Mouse (Mus musculus): ENCODE measurements around the gene Pde4d. TPM values are rescaled to one million over a fixed set of nuclear protein-coding genes. Genes with fewer than 3 reads are reported as not detected.
A peak's percentile ranks its signal among the peaks of the same experiment; 100 is the strongest.

Pde4d gene
- total RNA-seq, 2 experiments from 2014 or later: 284 to 289 TPM

DNA sequence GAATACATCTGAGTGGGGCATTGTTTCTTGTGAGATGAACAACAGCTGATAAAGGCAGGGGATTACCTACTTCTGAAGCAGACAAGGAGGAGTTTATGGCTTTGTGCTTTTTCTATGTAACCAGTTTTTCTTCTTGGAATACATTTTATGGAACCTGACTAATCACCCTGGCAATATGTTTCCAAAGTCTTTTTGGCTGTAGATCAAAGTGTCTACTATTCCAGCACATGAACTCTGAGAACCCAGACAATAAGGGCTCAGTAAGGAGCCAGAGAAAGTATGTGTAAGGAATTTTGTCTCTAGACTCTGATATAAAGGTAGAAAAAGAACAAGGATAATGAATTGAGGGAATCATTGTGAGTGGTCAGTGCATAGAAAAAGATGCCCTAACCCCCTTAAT lies 40.1 kb downstream of the Pde4d start:
- no peak for DNase-seq (ENCODE audit: low spot score)

DNA sequence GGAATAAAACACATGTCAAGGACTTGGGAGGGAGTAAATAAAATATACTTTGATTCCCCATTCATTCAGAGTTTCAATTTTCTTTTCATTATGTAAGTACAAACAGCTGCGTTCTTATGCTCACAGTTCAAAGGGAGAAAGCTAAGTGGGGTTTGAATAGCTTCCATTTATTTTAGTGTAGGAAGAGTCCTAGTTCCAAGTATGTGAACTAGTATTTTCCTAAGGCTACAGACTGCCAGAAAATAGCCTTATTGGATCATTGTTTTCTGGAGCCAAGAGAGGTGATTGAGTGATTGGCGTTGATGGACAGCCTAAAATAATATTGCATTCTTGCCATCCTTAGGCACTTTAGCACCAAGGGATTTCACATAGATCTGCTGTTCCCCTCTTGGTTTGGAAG lies 41.1 kb downstream of the Pde4d start:
- no peak for DNase-seq (ENCODE audit: low spot score)

DNA sequence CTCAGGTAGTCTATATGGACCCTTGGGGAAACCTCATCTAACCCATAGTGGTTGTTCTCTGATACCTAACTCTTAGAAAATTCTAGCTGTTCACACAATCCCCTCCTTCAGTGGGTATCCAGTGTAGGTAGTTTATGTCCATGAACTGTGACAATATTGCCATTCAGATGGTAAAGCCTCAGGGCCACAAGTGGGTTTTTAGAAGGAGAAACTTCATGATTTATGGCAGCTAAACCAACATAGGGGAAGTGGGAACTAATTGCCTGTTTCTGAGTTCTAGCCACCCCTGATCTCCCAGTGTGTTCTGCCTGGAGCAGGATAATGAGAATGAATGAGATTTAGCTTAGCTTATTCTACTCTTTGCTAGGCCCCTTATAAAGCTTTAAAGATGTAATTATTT lies 43.1 kb downstream of the Pde4d start:
- no peak for DNase-seq (ENCODE audit: low spot score)

DNA sequence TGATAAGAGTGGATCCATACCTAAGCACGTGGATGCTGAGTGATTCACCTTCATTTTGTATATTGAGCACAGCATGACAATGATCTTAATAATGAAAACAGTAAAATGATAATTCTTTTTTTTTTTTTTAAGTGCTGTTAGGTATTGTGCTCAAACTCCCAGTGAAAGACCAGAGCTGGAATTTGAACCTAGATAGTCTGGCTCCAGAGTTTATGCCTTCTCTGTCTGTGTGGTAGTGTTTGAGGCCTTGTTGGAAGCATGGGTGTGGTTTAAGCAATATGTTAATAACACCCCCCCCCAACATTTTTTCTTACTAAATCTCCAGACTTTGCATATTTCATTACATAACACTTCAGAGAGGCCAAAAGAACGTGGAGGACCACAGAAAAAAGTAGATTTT lies 44.6 kb downstream of the Pde4d start:
- no peak for DNase-seq (ENCODE audit: low spot score)

DNA sequence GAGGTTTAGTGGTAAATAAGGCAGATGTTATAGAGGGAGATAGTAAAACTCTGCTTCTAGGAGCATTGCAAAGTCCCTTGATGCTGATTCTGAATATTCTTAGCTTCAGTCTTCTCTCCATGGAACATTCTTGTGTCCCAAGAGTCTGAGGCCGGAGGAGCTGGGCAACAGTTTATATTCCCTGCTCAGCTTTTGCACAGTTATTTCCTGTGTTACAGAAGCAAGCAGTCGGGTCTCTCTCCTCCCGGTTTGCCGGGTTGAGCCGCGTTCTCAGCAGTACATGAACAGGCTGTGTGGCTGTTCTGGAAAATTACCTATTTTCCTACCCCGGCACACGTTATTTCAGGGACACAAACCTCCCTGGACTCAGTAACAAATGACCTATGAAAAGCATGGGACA lies 48.0 kb downstream of the Pde4d start:
- DNase-seq (ENCODE audit: low spot score): no peak

DNA sequence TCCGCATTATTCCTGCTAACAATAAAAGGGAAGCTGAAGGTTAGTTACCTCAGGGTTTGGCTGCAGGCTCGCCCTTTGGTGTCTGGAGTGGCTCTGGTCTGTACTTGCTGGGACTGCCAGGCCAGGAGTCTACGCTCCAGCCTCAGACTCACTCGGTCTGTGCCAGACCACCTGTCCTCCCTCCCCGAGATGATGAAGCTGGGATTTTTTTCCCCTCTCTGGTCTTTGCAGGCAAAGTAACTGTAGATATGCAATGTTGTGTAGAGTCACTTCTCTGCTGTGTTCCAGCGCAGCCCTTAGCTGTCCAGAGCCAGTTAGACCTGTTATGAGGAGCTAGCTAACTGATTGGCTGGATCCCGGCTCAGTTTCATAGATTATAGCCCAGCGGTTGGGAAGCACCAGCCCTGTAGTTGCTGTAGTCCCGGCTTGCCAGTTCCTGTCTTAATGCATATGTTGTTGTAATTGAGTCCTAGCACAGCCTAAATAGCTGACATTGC lies 48.5 kb downstream of the Pde4d start:
- no peak for DNase-seq (ENCODE audit: low spot score)

DNA sequence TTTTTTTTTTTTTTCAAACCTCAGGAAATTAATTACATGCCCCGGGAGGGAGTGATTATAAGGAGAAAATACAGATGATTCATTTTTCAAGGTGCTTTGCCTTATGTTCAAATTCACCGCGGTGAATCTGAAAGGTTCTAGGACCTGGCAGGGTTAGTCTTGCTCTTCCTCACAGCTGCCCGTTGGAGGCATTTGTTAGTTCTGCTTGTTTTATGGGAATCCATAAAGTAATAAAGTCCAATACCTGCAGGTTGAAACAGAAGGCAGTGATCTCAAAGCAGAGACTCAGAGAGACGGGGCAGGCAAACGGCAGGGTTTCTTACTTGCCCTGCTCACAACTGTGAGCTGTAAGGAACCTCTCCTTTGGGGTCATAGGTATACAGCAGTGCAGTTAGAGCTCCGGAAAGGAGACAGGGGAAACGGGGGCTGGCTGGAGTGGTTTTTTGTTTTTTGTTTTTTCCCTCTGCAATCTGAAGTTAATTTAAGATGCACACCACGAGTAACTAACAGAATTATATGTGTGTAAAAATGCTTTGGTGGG lies 49.1 kb downstream of the Pde4d start:
- no peak for DNase-seq (ENCODE audit: low spot score)

DNA sequence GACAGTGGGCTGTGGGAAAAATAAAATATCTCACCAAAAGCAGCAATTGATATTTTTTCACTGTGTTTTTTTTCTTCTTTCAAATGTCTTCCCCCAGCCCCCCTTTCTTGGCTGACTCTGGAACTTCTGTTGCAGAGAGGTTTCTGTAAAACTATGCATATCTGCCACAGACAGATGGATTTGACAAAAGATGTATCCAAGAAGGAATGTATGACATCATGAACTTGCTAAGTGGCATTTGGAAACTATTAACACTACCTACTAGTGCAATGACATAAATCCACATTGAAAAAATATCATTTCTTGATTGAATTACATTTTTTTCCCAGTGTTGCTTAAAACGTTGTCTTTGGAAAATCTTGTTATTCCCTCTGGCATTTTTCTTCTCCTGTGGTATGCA lies 51.6 kb downstream of the Pde4d start:
- DNase-seq (ENCODE audit: low spot score): no peak

DNA sequence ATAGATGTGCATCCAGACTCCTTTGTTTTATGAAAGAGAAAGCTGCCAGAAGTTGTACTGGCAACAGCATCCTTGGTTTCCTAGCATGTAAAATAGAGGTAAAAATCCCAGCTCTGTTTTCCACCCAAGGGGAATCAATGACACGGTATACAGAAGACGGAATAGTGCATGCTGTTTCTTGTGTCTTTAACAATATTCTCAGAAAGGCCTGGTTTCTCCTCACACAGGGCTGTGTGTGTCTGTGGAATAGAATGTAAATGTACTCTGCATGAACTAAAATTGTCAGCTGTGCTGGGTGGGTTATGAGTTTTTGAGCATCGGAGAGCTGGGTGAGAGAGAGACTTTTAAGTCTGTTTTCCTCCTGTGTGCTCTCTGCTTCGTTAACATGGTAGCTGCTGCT lies 74.8 kb downstream of the Pde4d start:
- DNase-seq (ENCODE audit: low spot score): no peak

DNA sequence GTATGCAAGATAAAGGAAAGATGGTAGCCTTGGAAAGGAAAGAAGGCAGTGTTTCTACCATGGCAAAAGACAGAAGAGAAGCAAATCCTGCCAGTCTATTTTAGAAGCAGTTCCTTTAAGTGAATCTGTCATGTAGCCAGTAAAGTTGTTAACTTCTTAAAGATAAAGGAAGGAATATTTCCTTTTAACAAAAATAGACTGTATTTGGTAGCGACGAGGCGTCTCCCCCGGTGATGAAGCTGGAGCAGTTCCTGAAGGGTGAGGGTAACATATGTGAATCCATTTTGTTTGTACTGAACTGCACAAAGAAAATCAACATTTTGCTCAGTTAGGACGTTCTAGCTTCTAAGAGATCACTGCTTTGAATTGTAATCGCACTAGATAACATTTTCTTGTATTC lies 75.2 kb downstream of the Pde4d start:
- no peak for DNase-seq (ENCODE audit: low spot score)

DNA sequence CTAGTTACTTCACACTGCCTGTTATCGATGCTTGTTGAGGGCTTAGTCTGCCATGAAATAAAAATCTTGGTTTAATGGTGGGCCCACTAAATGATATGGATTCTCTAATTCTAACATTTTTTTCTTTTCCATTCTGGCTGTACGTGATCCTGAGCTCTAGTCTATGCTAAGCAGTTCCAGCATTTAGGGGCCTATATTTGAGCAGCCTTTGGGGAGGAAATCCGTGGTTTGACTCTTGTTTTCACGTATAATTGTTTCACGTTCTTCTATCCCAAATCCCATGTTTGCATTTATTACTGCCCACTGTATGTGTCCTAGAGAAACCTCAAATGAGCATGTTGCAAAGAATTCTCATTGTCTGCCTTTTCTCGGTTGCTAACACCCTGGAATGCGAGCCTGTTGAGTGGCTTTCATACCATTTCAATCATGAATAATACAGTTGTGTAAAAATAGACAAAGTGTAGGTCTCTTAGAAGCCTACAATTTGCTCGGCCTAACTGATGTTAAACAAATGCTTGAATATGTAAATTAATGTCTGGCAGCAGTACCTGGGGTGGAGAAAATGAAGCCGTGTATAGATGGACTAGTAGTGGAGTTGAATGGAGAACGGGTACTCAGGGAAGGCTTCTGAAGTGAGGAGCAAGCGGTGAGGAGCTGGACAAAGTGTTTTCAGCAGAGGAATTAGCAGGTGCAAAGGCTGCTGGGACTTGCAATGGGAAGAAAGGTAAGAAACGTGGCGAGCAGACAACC lies 76.7 kb downstream of the Pde4d start:
- no peak for DNase-seq (ENCODE audit: low spot score)

DNA sequence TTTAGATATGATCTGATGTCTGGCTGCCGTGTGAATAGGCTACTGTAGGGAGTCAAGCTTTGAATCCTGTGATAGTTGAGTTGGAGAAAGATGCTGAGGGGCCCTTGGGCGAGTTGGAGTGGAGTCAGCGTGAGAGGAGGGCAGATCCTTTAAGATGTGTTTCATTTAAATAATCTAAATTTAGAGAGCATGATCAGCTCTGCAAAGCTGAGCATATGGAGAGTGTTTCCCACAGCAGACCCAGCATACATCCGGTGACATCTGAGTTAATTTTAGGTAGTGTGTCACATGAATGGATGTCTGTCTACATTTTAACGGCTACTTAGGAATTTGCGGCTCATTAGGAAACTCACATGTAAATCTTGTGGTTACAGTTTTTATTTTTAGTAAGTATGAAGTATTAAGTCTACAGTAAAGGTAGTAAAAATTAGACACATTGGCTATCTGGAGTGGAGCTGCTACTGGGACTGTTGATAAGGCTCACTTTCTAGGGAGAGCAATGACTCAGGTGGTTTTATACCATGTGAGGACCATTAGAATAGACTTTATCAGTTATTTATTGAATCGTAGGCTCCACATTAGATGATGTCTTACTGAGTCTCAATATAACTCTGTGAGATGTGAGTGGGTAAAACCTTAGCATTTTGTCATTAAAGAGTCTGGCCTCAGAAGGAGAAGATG lies 77.5 kb downstream of the Pde4d start:
- DNase-seq (ENCODE audit: low spot score): no peak

DNA sequence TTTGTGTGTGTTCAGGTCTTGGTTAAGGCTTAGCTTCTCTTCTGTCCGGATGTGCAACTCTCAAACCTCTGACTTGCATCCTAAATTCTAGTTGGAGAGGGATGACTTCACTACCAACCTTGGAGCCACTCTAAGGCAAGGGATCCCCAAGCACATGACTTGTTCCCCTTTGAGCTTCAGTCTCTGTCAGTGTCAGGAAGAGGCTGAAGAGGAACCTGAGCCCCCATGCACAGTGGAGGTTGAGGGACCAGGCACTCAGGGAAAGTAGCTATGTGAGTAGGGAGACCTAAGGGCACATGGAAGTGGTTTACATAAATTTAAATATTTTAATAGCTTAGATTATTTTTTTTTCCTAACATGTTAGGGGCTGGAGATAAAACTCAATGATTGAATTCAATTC lies 78.6 kb downstream of the Pde4d start:
- DNase-seq (ENCODE audit: low spot score): no peak

DNA sequence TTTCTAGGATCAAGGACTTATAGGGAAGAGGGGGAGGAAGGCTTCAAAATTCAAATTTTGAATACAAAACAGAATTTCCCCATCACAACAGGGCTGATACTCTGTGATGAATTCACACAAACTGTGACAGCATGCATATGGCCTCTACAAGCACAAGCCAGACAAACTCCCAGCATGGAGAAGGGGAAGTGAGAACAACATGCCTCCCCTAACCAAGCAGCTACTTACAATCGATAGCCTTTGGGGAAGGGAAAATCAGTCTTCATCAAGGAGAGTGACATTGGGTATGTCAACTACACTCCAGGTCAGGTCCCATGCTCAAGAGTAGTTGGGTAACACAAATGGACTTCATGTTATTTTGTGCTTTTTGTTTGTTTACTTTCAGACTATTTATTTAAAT lies 83.1 kb downstream of the Pde4d start:
- DNase-seq (ENCODE audit: low spot score): no peak

DNA sequence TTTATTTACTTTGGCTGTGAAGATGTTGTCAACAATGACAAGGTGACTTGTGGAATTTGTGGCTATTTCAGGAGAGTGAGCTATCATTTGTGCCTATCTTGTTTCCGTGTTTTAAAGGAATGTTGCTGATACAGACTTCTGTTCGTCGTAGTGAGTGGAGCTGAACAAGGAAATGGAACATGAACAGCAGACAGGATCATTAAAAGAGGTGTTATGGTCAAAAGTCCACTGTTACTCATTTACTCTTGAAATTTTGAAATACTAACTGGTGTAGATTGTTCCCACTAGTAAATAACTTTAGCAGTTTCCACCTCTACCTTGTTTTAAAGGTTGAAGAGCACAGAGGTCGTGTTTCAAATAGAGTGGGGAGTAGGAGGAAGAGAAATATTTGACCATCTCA lies 86.7 kb downstream of the Pde4d start:
- DNase-seq (ENCODE audit: low spot score): no peak

DNA sequence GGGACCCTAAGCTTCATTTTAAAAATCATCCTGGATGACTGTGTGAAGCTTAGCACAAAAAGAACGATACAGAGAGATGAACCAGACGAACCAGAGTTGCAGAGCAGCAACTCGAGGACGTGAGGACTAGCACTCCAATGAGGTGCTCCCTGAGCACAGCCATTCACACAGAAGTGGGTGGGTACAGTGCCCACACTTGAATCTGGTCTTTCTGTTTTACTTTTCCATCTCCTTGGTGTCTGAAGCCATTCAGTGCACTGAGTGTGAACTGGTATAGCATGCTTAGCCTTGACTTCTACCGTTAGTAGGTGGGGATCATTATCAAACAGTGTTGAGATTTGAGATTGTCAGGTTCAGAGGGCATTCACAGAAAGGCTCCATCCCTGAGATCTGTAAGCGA lies 87.2 kb downstream of the Pde4d start:
- no peak for DNase-seq (ENCODE audit: low spot score)

DNA sequence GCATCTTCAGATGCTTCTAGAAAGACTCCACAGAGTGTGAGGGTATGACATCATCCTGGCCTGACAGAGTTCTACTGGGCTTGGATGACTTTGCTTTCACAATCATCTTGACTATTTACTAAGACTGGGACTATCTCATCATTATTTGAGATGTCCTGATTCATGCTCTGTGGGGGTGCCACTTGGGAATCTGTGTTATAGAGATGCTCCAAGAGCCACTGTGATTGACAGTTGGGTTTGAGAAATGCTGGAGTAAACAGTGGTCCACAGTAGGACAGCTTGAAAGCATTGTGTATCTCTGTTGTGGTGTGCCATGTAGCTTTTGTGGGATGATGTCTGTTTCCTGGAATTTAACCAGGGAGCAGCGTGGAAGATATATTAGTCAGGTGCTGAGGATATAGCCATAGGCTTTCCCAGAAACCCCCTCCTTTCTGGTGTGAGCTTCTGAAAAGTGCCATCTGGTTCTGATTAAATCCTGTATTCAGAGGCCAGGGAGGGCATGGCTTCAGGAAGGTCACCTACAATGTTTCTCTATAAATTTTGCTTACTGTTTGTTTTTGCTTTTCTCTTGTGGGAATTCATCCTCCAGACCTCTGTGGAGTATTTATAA lies 89.1 kb downstream of the Pde4d start:
- no peak for DNase-seq (ENCODE audit: low spot score)

DNA sequence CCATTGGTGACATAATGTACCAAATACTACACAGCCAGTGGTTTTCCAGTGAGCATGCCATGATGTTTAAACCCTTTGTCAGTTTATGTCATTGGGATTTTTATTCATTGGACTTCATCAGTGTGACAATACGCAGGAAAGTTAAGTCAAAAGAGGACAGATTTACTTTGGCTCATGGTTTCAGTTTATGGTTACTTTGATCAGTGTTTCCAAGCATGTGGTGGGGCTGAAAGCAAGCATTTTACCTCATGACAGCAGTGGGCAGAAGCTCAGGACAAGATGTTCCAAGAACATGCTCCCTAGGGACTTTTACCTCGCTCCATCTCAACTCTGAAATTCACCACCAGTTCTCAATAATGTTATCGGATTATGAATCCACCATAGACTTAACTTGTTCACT lies 91.7 kb downstream of the Pde4d start:
- peak; percentile 5 for DNase-seq (ENCODE audit: low spot score)

DNA sequence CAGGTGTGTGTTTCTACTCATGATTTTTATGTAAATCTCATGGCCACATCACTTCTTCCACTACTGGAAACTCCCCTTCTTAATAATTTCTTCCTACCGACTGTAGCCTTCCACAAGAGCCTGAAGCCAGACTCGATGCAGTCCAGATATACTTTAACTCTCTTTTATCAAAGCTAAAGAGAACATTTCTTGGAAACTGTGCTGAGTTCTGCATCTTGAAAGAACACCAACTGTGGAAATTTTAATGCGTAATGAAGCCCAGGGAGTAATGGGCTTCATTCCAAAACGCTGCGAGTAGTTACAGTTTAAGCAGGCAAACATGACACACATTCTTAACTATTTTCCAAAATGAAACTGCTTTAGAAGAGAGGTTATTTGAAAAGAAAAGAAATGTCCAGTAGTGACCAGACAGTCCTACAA lies 92.6 kb downstream of the Pde4d start:
- DNase-seq (ENCODE audit: low spot score): peak; percentile 17

DNA sequence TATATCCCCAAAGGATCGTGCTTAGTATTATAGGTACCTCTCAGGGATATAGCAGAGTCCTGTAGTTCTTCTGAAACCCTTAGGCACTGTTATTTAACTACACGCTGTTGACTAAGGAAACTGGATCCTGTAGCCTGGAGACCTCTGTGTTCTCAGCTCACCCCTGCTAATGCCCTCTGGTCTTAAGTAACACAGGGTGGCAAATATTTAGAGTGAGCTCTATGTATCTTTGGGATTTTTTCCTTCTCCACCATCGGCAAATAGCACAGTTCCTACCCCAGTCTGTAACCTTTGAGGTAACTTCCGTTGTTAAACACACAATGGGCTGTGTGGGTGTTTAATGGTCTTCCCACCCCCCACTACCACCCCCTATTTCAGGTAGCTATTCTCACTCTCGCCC lies 102.5 kb downstream of the Pde4d start:
- DNase-seq (ENCODE audit: low spot score): no peak

DNA sequence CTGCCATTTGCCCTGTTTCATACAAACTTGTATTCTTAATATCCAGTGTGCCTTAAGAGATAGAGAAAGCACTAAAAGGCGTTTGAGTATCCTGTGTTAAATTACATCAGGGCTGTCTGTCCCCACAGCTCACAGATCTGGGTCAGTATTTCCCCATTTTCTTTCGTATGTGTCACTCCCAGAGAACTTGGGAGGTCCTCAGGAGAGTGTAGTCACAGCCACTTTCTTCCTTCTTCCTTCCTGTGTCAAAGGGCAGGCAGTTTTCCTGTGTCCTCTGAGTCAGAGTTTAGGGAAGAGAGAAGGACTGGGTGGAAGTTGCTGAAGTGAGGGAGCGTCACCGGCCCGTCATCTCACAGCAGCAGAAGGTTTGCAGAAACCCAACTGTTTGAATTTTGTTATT lies 103.2 kb downstream of the Pde4d start:
- no peak for DNase-seq (ENCODE audit: low spot score)

DNA sequence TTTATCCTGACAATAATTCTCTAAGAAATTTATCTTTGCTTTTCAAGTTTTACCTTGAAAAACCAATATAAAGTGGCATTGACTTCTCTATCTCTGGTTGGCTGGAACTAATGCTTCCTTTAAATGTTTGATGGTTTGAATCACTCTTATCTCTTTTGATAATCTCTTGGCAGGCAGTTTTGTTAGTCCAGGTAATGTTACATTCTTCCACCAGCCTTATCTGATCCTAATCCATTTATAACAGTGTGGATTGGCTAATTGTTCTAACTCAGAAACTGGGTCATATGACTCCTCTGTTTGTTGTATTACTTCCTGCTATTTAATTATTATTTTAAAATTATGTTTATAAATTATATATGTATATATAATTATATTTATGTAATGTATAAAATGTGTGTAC lies 105.2 kb downstream of the Pde4d start:
- DNase-seq (ENCODE audit: low spot score): no peak

DNA sequence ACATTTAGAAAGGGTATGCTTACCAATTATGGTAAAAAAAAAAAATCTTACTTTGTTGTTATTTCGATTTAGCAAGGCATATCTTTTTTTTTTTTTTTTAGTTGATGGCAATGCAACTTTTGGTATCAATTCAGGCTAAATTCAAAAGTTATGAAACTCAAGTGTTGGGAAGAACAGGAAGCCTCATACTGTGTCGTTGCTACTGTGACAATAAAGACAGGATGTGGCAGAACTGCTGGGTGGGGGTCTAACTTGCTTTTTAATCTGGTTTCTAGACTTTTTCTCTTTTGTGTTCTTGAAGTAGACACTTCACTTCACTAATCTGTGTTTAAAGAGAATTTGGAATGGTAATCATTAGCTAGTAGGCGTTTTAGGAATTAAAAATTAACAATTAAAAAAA lies 147.2 kb downstream of the Pde4d start:
- no peak for DNase-seq (ENCODE audit: low spot score)

Measured in gastrocnemius, adult 18-20 months (tissue).